Mouse (Mus musculus): ENCODE measurements around the gene Phka2. TPM values are rescaled to one million over a fixed set of nuclear protein-coding genes. Genes with fewer than 3 reads are reported as not detected.

Gene Phka2
- total and polyA plus RNA-seq, 2 experiments from 2014 or later: 6.0 to 22.8 TPM

- Histone ChIP-seq H3K9ac (no peak overlapping the region), H3K4me2 (ENCODE audit: low read depth) (no peak overlapping the region), H3K4me3 (ENCODE audit: low read depth, low read length) (no peak overlapping the region), H3K9me3 (ENCODE audit: low read length) (no peaks in the 10 kb centered on the region), H3K27ac (ENCODE audit: low read depth, low read length) (no peak overlapping the region), H3K27me3 (ENCODE audit: insufficient read depth, low read length) (no peaks in the 10 kb centered on the region), H3K4me1 (ENCODE audit: insufficient read depth) (no peaks in the 10 kb centered on the region), H3K36me3 (ENCODE audit: insufficient read depth) (no peaks in the 10 kb centered on the region)
- DNase-seq: peak; percentile 70
- ATAC-seq: peak; percentile 79
- TF ChIP-seq CTCF (IDR thresholded peaks at IDR 0.05; ENCODE audit: low read depth): peak; percentile 60
- 45% methylated on average over 5 of the region's 5 CpGs for WGBS
These were observed 81.6 kb downstream of the Phka2 start for GRCm38 (mm10) chrX:160583589-160583988.

GRCm38 (mm10) chrX:160584148-160584838 lies 82.3 kb downstream of the Phka2 start:
- Histone ChIP-seq H3K9me3 (ENCODE audit: low read length) (no peaks in the 10 kb centered on the region), H3K4me3 (ENCODE audit: low read depth, low read length) (no peak overlapping the region), H3K4me2 (ENCODE audit: low read depth) (no peak overlapping the region), H3K4me1 (ENCODE audit: insufficient read depth) (no peaks in the 10 kb centered on the region), H3K9ac (no peak overlapping the region), H3K27me3 (ENCODE audit: insufficient read depth, low read length) (no peaks in the 10 kb centered on the region), H3K36me3 (ENCODE audit: insufficient read depth) (no peaks in the 10 kb centered on the region), H3K27ac (ENCODE audit: low read depth, low read length) (no peak overlapping the region)
- no peak for TF ChIP-seq CTCF (IDR thresholded peaks at IDR 0.05; ENCODE audit: low read depth)
- WGBS: 86% methylated on average over 4 of the region's 4 CpGs
- ATAC-seq (no peak), DNase-seq (no peak)

GRCm38 (mm10) chrX:160585110-160585509 lies 83.1 kb downstream of the Phka2 start:
- H3K9me3 ChIP-seq (ENCODE audit: low read length): no peaks in the 10 kb centered on the region
- H3K27me3 ChIP-seq (ENCODE audit: insufficient read depth, low read length): no peaks in the 10 kb centered on the region
- H3K4me3 ChIP-seq (ENCODE audit: low read depth, low read length): no peak overlapping the region
- no peak overlapping the region for H3K4me2 ChIP-seq (ENCODE audit: low read depth)
- 47% methylated on average over 1 of the region's 1 CpGs for WGBS
- H3K27ac ChIP-seq (ENCODE audit: low read depth, low read length): no peak overlapping the region
- TF ChIP-seq CTCF (IDR thresholded peaks at IDR 0.05; ENCODE audit: low read depth): no peak
- H3K36me3 ChIP-seq (ENCODE audit: insufficient read depth): no peaks in the 10 kb centered on the region
- H3K9ac ChIP-seq: no peak overlapping the region
- no peak for DNase-seq
- ATAC-seq: no peak
- no peaks in the 10 kb centered on the region for H3K4me1 ChIP-seq (ENCODE audit: insufficient read depth)

- peak; percentile 80 for ATAC-seq
- H3K27me3 ChIP-seq (ENCODE audit: insufficient read depth, low read length): no peaks in the 10 kb centered on the region
- 0 out of 2 replicates have a peak overlapping the region, but pooled peaks have one; percentile 59 for H3K27ac ChIP-seq (ENCODE audit: low read depth, low read length)
- H3K9ac ChIP-seq: no peak overlapping the region
- DNase-seq: peak; percentile 43
- no peak for TF ChIP-seq CTCF (IDR thresholded peaks at IDR 0.05; ENCODE audit: low read depth)
- H3K4me2 ChIP-seq (ENCODE audit: low read depth): no peak overlapping the region
- no peaks in the 10 kb centered on the region for H3K9me3 ChIP-seq (ENCODE audit: low read length)
- no peaks in the 10 kb centered on the region for H3K4me1 ChIP-seq (ENCODE audit: insufficient read depth)
- 54% methylated on average over 4 of the region's 4 CpGs for WGBS
- H3K36me3 ChIP-seq (ENCODE audit: insufficient read depth): no peaks in the 10 kb centered on the region
- no peak overlapping the region for H3K4me3 ChIP-seq (ENCODE audit: low read depth, low read length)
These were observed 86.6 kb downstream of the Phka2 start for GRCm38 (mm10) chrX:160588523-160588922.

- no peak overlapping the region for H3K27ac ChIP-seq (ENCODE audit: low read depth, low read length)
- DNase-seq (no peak), ATAC-seq (no peak)
- H3K4me3 ChIP-seq (ENCODE audit: low read depth, low read length): no peak overlapping the region
- TF ChIP-seq CTCF (IDR thresholded peaks at IDR 0.05; ENCODE audit: low read depth): no peak
- H3K9ac ChIP-seq: no peak overlapping the region
- H3K4me1 ChIP-seq (ENCODE audit: insufficient read depth): no peaks in the 10 kb centered on the region
- H3K4me2 ChIP-seq (ENCODE audit: low read depth): no peak overlapping the region
- WGBS: 90% methylated on average over 7 of the region's 7 CpGs
- no peaks in the 10 kb centered on the region for H3K9me3 ChIP-seq (ENCODE audit: low read length)
- H3K36me3 ChIP-seq (ENCODE audit: insufficient read depth): no peaks in the 10 kb centered on the region
- no peaks in the 10 kb centered on the region for H3K27me3 ChIP-seq (ENCODE audit: insufficient read depth, low read length)
These were observed 88.2 kb downstream of the Phka2 start for GRCm38 (mm10) chrX:160590147-160590546.

- no peaks in the 10 kb centered on the region for H3K4me1 ChIP-seq (ENCODE audit: insufficient read depth)
- H3K36me3 ChIP-seq (ENCODE audit: insufficient read depth): no peaks in the 10 kb centered on the region
- H3K27me3 ChIP-seq (ENCODE audit: insufficient read depth, low read length): no peaks in the 10 kb centered on the region
- ATAC-seq: peak; percentile 54
- H3K4me2 ChIP-seq (ENCODE audit: low read depth): no peak overlapping the region
- H3K9ac ChIP-seq: no peak overlapping the region
- H3K27ac ChIP-seq (ENCODE audit: low read depth, low read length): peak overlapping the region; percentile 69
- H3K4me3 ChIP-seq (ENCODE audit: low read depth, low read length): no peak overlapping the region
- 64% methylated on average over 6 of the region's 6 CpGs for WGBS
- H3K9me3 ChIP-seq (ENCODE audit: low read length): no peaks in the 10 kb centered on the region
- DNase-seq: peak; percentile 50
- no peak for TF ChIP-seq CTCF (IDR thresholded peaks at IDR 0.05; ENCODE audit: low read depth)
These were observed 91.0 kb downstream of the Phka2 start for GRCm38 (mm10) chrX:160592933-160593332.

- Histone ChIP-seq H3K27ac (ENCODE audit: low read depth, low read length) (0 out of 2 replicates have a peak overlapping the region, but pooled peaks have one; percentile 17), H3K4me3 (ENCODE audit: low read depth, low read length) (no peak overlapping the region), H3K27me3 (ENCODE audit: insufficient read depth, low read length) (no peaks in the 10 kb centered on the region), H3K4me2 (ENCODE audit: low read depth) (no peak overlapping the region), H3K36me3 (ENCODE audit: insufficient read depth) (no peaks in the 10 kb centered on the region), H3K9me3 (ENCODE audit: low read length) (no peaks in the 10 kb centered on the region), H3K4me1 (ENCODE audit: insufficient read depth) (no peaks in the 10 kb centered on the region; the same call in 1 of the 2 replicates), H3K9ac (no peak overlapping the region)
- TF ChIP-seq CTCF (IDR thresholded peaks at IDR 0.05; ENCODE audit: low read depth): no peak
- 72% methylated on average over 2 of the region's 2 CpGs for WGBS
- no peak for DNase-seq
- no peak for ATAC-seq
These were observed 96.1 kb downstream of the Phka2 start for GRCm38 (mm10) chrX:160598055-160598454.
